Mouse (Mus musculus) testis, adult 2 months (tissue): ENCODE measurements at regions not wholly inside any gene's neighbourhood (a gene's known extent, or its start where the extent isn't known, plus 50 kb on each side); places are given as distances from the start of the nearest gene placed in this dataset.

Experiments used
- CTCF ChIP-seq: fragments of 200-500 bp; IDR thresholded peaks from 2 replicates; pipeline ENCODE4 v1.5.1; 2012; ENCODE audit warnings: low read depth, mild to moderate bottlenecking, inconsistent platforms, low read length, moderate library complexity; ENCODE audit not compliant: control insufficient read depth, insufficient read depth, insufficient replicate concordance
- POLR2A ChIP-seq: fragments of 200-500 bp; IDR thresholded peaks from 2 replicates; pipeline ENCODE4 v1.6.1; 2012; ENCODE audit warnings: low read depth, mild to moderate bottlenecking, inconsistent platforms, low read length, moderate library complexity; ENCODE audit not compliant: control insufficient read depth

- TF ChIP-seq CTCF (no peak), POLR2A (no peak)
Measured at GRCm38 (mm10) chr5:97787001-97787400, 243.8 kb downstream of the Antxr2 start.
